In genomic region chr11:49810696-49811095, GRCm38 (mm10) we compare ENCODE assay signal across 1 mouse cellular context. TPM values are rescaled to one million over a fixed set of nuclear protein-coding genes. Genes with fewer than 3 reads are reported as not detected.
"Had no signal": no experiment of that assay in that cellular context is flagged by ENCODE, and none has a peak within 500 bp of the region (broad histone marks: within the 10 kb centered on the region; RNA-seq: fewer than 3 reads in every experiment).

No protein-coding gene starts in this region.

RNA-seq across cellular contexts. Expression of gene Gfpt2, which starts 16.7 kb away (rescaled TPM):
- polyA plus RNA-seq: macrophage had no signal
